Comparison of ENCODE assay signal across 9 mouse cellular contexts in the genomic region with DNA sequence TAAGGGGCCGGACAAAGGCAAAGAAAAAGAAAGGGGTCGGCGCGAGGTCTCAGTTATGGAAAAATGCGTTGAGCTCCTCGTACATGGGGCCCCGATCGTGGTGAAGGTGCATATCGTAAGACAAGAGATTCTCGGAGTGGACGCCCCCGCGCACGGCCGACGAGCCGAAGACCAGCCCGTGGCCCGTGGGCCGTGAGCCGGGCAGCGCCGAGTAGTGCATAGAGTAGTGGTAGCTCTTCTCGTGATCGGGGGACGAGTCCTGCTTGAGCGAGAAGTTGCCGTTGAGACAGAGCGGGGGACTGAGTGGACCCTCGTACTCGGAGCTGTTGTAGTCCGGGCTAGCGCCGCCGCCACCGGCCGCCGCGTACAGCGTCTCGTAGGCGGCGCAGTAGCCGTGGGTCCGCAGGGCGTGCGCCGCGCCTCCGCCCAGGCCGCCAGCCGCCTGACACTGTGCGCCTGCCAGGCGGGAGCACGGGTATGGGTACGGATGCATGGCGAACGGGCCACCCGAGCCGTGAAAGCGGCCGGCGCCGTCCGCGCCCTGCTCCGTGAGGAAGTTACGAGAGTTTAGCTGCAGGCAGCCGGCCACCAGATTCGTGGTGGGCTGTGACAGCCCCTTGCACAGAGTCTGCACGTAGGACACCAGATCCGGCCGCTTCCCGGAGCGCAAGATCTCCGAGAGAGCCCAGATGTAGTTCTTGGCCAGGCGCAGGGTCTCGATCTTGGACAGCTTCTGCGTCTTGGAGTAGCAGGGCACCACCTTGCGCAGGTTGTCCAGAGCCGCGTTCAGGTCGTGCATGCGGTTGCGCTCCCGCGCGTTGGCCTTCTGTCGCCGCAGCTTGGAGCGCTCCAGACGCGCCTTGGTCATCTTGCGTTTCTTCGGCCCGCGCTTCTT. TPM values are rescaled to one million over a fixed set of nuclear protein-coding genes. Genes with fewer than 3 reads are reported as not detected.
A peak's percentile ranks its signal among the peaks of the same experiment; 100 is the strongest.
DNase-seq lines count a peak whose midpoint lies in the region; ATAC-seq and TF ChIP-seq lines count a peak whose summit lies in the region.
"Had no signal": no experiment of that assay in that cellular context is flagged by ENCODE, and none has a peak within 500 bp of the region (broad histone marks: within the 10 kb centered on the region; RNA-seq: fewer than 3 reads in every experiment).

No protein-coding gene starts in this region.

- TF ChIP-seq POLR2A in bone marrow macrophage, adult 2 months (IDR thresholded peaks at IDR 0.05; ENCODE audit: borderline replicate concordance, low read depth, low read length) = no peak

- no peak for TF ChIP-seq CTCF in bone marrow macrophage, adult 2 months (IDR thresholded peaks at IDR 0.05; ENCODE audit: low read depth, low read length)

- H3K4me3 ChIP-seq in heart, embryonic 16.5 days (ENCODE audit: low read length) = peak overlapping the region; percentile 36
- peak overlapping the region; percentile 8 for H3K4me3 ChIP-seq in bone marrow macrophage, adult 2 months (ENCODE audit: insufficient read depth, low read length)
- H3K4me3 ChIP-seq in forebrain, embryonic 13.5 days = peak overlapping the region; percentile 57
- peak overlapping the region; percentile 4; the same call in 1 of the 2 replicates for H3K4me3 ChIP-seq in liver, embryonic 15.5 days (replicated peaks)

- no peaks in the 10 kb centered on the region for H3K36me3 ChIP-seq in heart, embryonic 16.5 days (ENCODE audit: control insufficient read depth, insufficient read depth)
- H3K36me3 ChIP-seq in forebrain, embryonic 13.5 days (ENCODE audit: poor library complexity, severe bottlenecking) = no peaks in the 10 kb centered on the region
- H3K36me3 ChIP-seq in liver, embryonic 15.5 days (replicated peaks) = no peaks in the 10 kb centered on the region

- peaks cover 8% of the 10 kb centered on the region for H3K4me1 ChIP-seq in heart, embryonic 16.5 days (ENCODE audit: control insufficient read depth, insufficient read depth, low read length)
- no peaks in the 10 kb centered on the region for H3K4me1 ChIP-seq in bone marrow macrophage, adult 2 months (ENCODE audit: control insufficient read depth, insufficient read depth, low read length)
- peaks cover 46% of the 10 kb centered on the region for H3K4me1 ChIP-seq in forebrain, embryonic 13.5 days
- H3K4me1 ChIP-seq in liver, embryonic 15.5 days (replicated peaks) = peaks cover 15% of the 10 kb centered on the region

- no peak overlapping the region for H3K27ac ChIP-seq in heart, embryonic 16.5 days (ENCODE audit: low read length)
- no peak overlapping the region for H3K27ac ChIP-seq in bone marrow macrophage, adult 2 months (ENCODE audit: insufficient read depth, low read depth, low read length)
- H3K27ac ChIP-seq in forebrain, embryonic 13.5 days = peak overlapping the region; percentile 95
- no peak overlapping the region for H3K27ac ChIP-seq in liver, embryonic 15.5 days (replicated peaks)

- under 1% methylated on average over 96 of the region's 97 CpGs for WGBS in heart, embryonic 16.5 days
- WGBS in forebrain, embryonic 13.5 days = under 1% methylated on average over 96 of the region's 97 CpGs
- WGBS in liver, embryonic 15.5 days (ENCODE audit: insufficient replicate concordance) = 2% methylated on average over 97 of the region's 97 CpGs

- DNase-seq in heart, postnatal 25 days (ENCODE audit: low spot score) = no peak
- no peak for DNase-seq in ovary, postnatal 36 days (ENCODE audit: low spot score)
- no peak for DNase-seq in adrenal gland, postnatal 25 days

- peaks cover 98% of the 10 kb centered on the region for H3K27me3 ChIP-seq in heart, embryonic 16.5 days (ENCODE audit: control insufficient read depth, insufficient read depth, low read length)
- peaks cover 99% of the 10 kb centered on the region for H3K27me3 ChIP-seq in forebrain, embryonic 13.5 days
- peaks cover 100% of the 10 kb centered on the region for H3K27me3 ChIP-seq in liver, embryonic 15.5 days

- intact Hi-C loops in heart, postnatal 25 days (cut with DNase I) = no loop called here

- H3K4me2 ChIP-seq in heart, embryonic 16.5 days (ENCODE audit: low read depth, low read length) = peak overlapping the region; percentile 58
- H3K4me2 ChIP-seq in forebrain, embryonic 13.5 days = peak overlapping the region; percentile 55
- H3K4me2 ChIP-seq in liver, embryonic 15.5 days = peak overlapping the region; percentile 41; the same call in 1 of the 2 replicates

- H3K9ac ChIP-seq in heart, embryonic 16.5 days (ENCODE audit: low read length) = no peak overlapping the region
- H3K9ac ChIP-seq in forebrain, embryonic 13.5 days = peak overlapping the region; percentile 84
- H3K9ac ChIP-seq in liver, embryonic 15.5 days = no peak overlapping the region

- ATAC-seq in heart, embryonic 16.5 days (replicated peaks; ENCODE audit: extremely low read depth, insufficient read depth, low FRiP score) = no peak
- no peak for ATAC-seq in forebrain, embryonic 13.5 days
- ATAC-seq in liver, embryonic 15.5 days (ENCODE audit: insufficient read depth) = no peak
- no peak for ATAC-seq in CD4-positive, CD25-positive, alpha-beta regulatory T cell, adult 4 months

- no peaks in the 10 kb centered on the region; the same call in 1 of the 2 replicates for H3K9me3 ChIP-seq in heart, embryonic 16.5 days (replicated peaks; ENCODE audit: control insufficient read depth, low read length)
- H3K9me3 ChIP-seq in forebrain, embryonic 13.5 days (replicated peaks) = no peaks in the 10 kb centered on the region
- H3K9me3 ChIP-seq in liver, embryonic 15.5 days (replicated peaks) = no peaks in the 10 kb centered on the region

RNA-seq across cellular contexts. Expression of a gene that starts 2.1 kb away (rescaled TPM):
- not detected in 2 replicates for polyA plus RNA-seq in heart, embryonic 16.5 days (2015; fragmentation: Nextera tagmentation; extraction: Ambion mirVana)
- total RNA-seq in heart, postnatal 25 days (2021) = not detected
- polyA plus RNA-seq in bone marrow macrophage, adult 2 months (2012; ENCODE audit: insufficient read depth, insufficient read length, missing spikeins) = not detected in 2 replicates
- 45.4 and 72.1 TPM in 2 replicates for polyA plus RNA-seq in forebrain, embryonic 13.5 days (2015; fragmentation: Nextera tagmentation; extraction: Ambion mirVana)
- polyA plus RNA-seq in liver, embryonic 15.5 days (2015; fragmentation: Nextera tagmentation; extraction: Ambion mirVana) = not detected in 2 replicates
- not detected in 2 replicates for total RNA-seq in adrenal gland, postnatal 25 days (2021)
- not detected for polyA plus RNA-seq in CD4-positive, CD25-positive, alpha-beta regulatory T cell, adult 4 months (2017; shearing (Covaris generic))
- polyA plus RNA-seq: large intestine, adult 2 months had no signal

RNA-seq across cellular contexts. Expression of a gene that starts 20.8 kb away (rescaled TPM):
- polyA plus RNA-seq in heart, embryonic 16.5 days (2015; fragmentation: Nextera tagmentation; extraction: Ambion mirVana) = 74.0 and 75.8 TPM in 2 replicates
- total RNA-seq in heart, postnatal 25 days (2021) = 1 to 10 TPM; 5.3 to 5.8 TPM
- polyA plus RNA-seq in bone marrow macrophage, adult 2 months (2012; ENCODE audit: insufficient read depth, insufficient read length, missing spikeins) = not detected in 2 replicates
- 14.6 and 20.0 TPM in 2 replicates for polyA plus RNA-seq in forebrain, embryonic 13.5 days (2015; fragmentation: Nextera tagmentation; extraction: Ambion mirVana)
- polyA plus RNA-seq in liver, embryonic 15.5 days (2015; fragmentation: Nextera tagmentation; extraction: Ambion mirVana) = 0.59 and 0.93 TPM in 2 replicates
- 0.24 TPM in 1 of 2 replicates, not detected in the other for total RNA-seq in adrenal gland, postnatal 25 days (2021)
- polyA plus RNA-seq in CD4-positive, CD25-positive, alpha-beta regulatory T cell, adult 4 months (2017; shearing (Covaris generic)) = not detected

RNA-seq across cellular contexts. Expression of a gene that starts 30.8 kb away (rescaled TPM):
- 43.0 and 43.2 TPM in 2 replicates for polyA plus RNA-seq in heart, embryonic 16.5 days (2015; fragmentation: Nextera tagmentation; extraction: Ambion mirVana)
- 10 to 100 TPM; 19.7 to 24.9 TPM for total RNA-seq in heart, postnatal 25 days (2021)
- polyA plus RNA-seq in bone marrow macrophage, adult 2 months (2012; ENCODE audit: insufficient read depth, insufficient read length, missing spikeins) = 62.3 and 63.7 TPM in 2 replicates
- 44.0 and 45.5 TPM in 2 replicates for polyA plus RNA-seq in forebrain, embryonic 13.5 days (2015; fragmentation: Nextera tagmentation; extraction: Ambion mirVana)
- polyA plus RNA-seq in liver, embryonic 15.5 days (2015; fragmentation: Nextera tagmentation; extraction: Ambion mirVana) = 16.4 and 19.6 TPM in 2 replicates
- total RNA-seq in adrenal gland, postnatal 25 days (2021) = 23.6 and 23.9 TPM in 2 replicates
- 10 to 100 TPM; 41.2 to 63.9 TPM for polyA plus RNA-seq in CD4-positive, CD25-positive, alpha-beta regulatory T cell, adult 4 months (2017; shearing (Covaris generic))

RNA-seq across cellular contexts. Expression of a gene that starts 56.2 kb away (rescaled TPM):
- 175 TPM in 2 replicates for polyA plus RNA-seq in heart, embryonic 16.5 days (2015; fragmentation: Nextera tagmentation; extraction: Ambion mirVana)
- total RNA-seq in heart, postnatal 25 days (2021) = 1,000 to 10,000 TPM; 1,084 to 2,520 TPM
- not detected in 2 replicates for polyA plus RNA-seq in bone marrow macrophage, adult 2 months (2012; ENCODE audit: insufficient read depth, insufficient read length, missing spikeins)
- 0.18 and 0.19 TPM in 2 replicates for polyA plus RNA-seq in forebrain, embryonic 13.5 days (2015; fragmentation: Nextera tagmentation; extraction: Ambion mirVana)
- 1.1 and 1.7 TPM in 2 replicates for polyA plus RNA-seq in liver, embryonic 15.5 days (2015; fragmentation: Nextera tagmentation; extraction: Ambion mirVana)
- 0.91 TPM in 1 of 2 replicates, not detected in the other for total RNA-seq in adrenal gland, postnatal 25 days (2021)
- polyA plus RNA-seq in CD4-positive, CD25-positive, alpha-beta regulatory T cell, adult 4 months (2017; shearing (Covaris generic)) = not detected

RNA-seq across cellular contexts. Expression of a gene that starts 58.9 kb away (rescaled TPM):
- 0.37 and 0.39 TPM in 2 replicates for polyA plus RNA-seq in heart, embryonic 16.5 days (2015; fragmentation: Nextera tagmentation; extraction: Ambion mirVana)
- total RNA-seq in heart, postnatal 25 days (2021) = 1 to 10 TPM; 1.3 to 1.7 TPM
- not detected in 2 replicates for polyA plus RNA-seq in bone marrow macrophage, adult 2 months (2012; ENCODE audit: insufficient read depth, insufficient read length, missing spikeins)
- polyA plus RNA-seq in forebrain, embryonic 13.5 days (2015; fragmentation: Nextera tagmentation; extraction: Ambion mirVana) = 0.35 TPM in 1 of 2 replicates, not detected in the other
- polyA plus RNA-seq in liver, embryonic 15.5 days (2015; fragmentation: Nextera tagmentation; extraction: Ambion mirVana) = not detected in 2 replicates
- total RNA-seq in adrenal gland, postnatal 25 days (2021) = 458 and 547 TPM in 2 replicates
- polyA plus RNA-seq in CD4-positive, CD25-positive, alpha-beta regulatory T cell, adult 4 months (2017; shearing (Covaris generic)) = not detected
- polyA plus RNA-seq: large intestine, adult 2 months had no signal

Comparison
In these comparisons a context has a peak if more than half of its experiments do, and no peak if none do; other contexts are left out.
1. H3K4me3 ChIP-seq: peak in every context shown above with its lines; median percentile 57 in forebrain, embryonic 13.5 days; 36 in heart, embryonic 16.5 days; 8 in bone marrow macrophage, adult 2 months; 4 in liver, embryonic 15.5 days.
2. RNA of a gene that starts 2.1 kb away (polyA plus RNA-seq): 45.4 to 72.1 TPM in forebrain, embryonic 13.5 days; not detected in liver, embryonic 15.5 days, not detected in heart, embryonic 16.5 days, not detected in bone marrow macrophage, adult 2 months and not detected in CD4-positive, CD25-positive, alpha-beta regulatory T cell, adult 4 months; every median in the first group is over 10 times any median in the second.
3. Peak in every context shown above with its lines, with median percentiles within 50 percentile points of each other: H3K4me2 ChIP-seq.